Mouse (Mus musculus): ENCODE measurements around the gene Tmem37. TPM values are rescaled to one million over a fixed set of nuclear protein-coding genes. Genes with fewer than 3 reads are reported as not detected.

Gene Tmem37
- polyA plus RNA-seq, 1 experiment: 0.08 TPM

DNA sequence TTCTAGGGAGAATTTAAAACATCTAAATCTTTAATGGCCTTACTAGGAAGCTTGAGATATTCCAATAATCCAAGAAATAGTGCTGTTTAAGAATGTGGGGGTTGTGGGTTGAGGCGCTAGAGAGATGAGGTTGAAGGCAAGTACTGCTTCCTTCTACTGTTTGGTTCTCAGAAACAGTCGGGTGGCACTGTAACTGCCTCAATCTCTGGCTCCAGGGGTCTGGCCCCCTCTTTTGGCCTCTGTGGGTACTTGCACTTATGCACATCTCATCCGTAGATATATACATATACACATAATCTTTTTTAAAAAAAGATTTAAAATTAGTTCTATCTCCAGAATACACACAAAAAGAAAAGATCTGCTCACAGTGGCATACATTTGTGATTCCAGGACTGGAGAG lies 55.0 kb downstream of the Tmem37 start:
- H3K4me3 ChIP-seq (replicated peaks): no peak overlapping the region
- no peaks in the 10 kb centered on the region for H3K27me3 ChIP-seq (ENCODE audit: control insufficient read depth)
- no peaks in the 10 kb centered on the region for H3K36me3 ChIP-seq (ENCODE audit: control insufficient read depth)
- no peaks in the 10 kb centered on the region for H3K4me1 ChIP-seq (ENCODE audit: control insufficient read depth)
- no peaks in the 10 kb centered on the region for H3K9me3 ChIP-seq (ENCODE audit: control insufficient read depth, low read length)
- TF ChIP-seq TAL1 (IDR thresholded peaks at IDR 0.05; ENCODE audit: low read length) (no peak), GATA1 (IDR thresholded peaks at IDR 0.05; ENCODE audit: low read length) (no peak)

Other genes starting within 250 kb of the Tmem37 start
- gene Ptpn4, start 236.5 kb downstream of the Tmem37 start, polyA plus RNA-seq (2012): 0.14 and 0.22 TPM in 2 replicates
- 0.03 and 0.11 TPM in 2 replicates for gene Tmem177, start 160.9 kb downstream of the Tmem37 start, polyA plus RNA-seq (2012)
- not detected in 2 replicates for gene Cfap221, start 76.8 kb downstream of the Tmem37 start, polyA plus RNA-seq (2012)
- gene Sctr, start 67.2 kb downstream of the Tmem37 start, polyA plus RNA-seq (2012): not detected in 2 replicates
- gene Dbi, start 47.0 kb upstream of the Tmem37 start, polyA plus RNA-seq (2012): 0.37 and 0.79 TPM in 2 replicates
- gene 3110009E18Rik, start 47.1 kb upstream of the Tmem37 start, polyA plus RNA-seq (2012): 0.10 TPM in 1 of 2 replicates, not detected in the other
- 29.2 and 33.0 TPM in 2 replicates for gene Steap3, start 198.6 kb upstream of the Tmem37 start, polyA plus RNA-seq (2012)